Mouse (Mus musculus) embryonic facial prominence, embryonic 10.5 days (tissue): Measurements from ENCODE around the gene Asb18. TPM values are rescaled to one million over a fixed set of nuclear protein-coding genes. Genes with fewer than 3 reads are reported as not detected.
A peak's percentile ranks its signal among the peaks of the same experiment; 100 is the strongest.

ENCODE experiments used
- DNase-seq: peaks from one replicate; pipeline ENCODE4 v3.0.0-alpha.2; 2017; ENCODE audit warnings: low spot score
- H3K27ac ChIP-seq: fragments of 300-500 bp; sonication (generic); replicated peaks from 2 replicates; pipeline ENCODE4 v1.5.1; 2016; ENCODE audit warnings: mild to moderate bottlenecking
- H3K27me3 ChIP-seq: fragments of 300-500 bp; sonication (generic); replicated peaks from 2 replicates; pipeline ENCODE4 v1.6.1; 2016; ENCODE audit warnings: low read depth, mild to moderate bottlenecking; ENCODE audit not compliant: poor library complexity, severe bottlenecking
- H3K36me3 ChIP-seq: fragments of 300-500 bp; sonication (generic); replicated peaks from 2 replicates; pipeline ENCODE4 v1.6.1; 2016; ENCODE audit warnings: mild to moderate bottlenecking, moderate library complexity
- H3K4me1 ChIP-seq: fragments of 300-500 bp; sonication (generic); 2 replicates; pipeline ENCODE4 v1.6.1; 2016
- H3K4me3 ChIP-seq: fragments of 300-500 bp; sonication (generic); 2 replicates; pipeline ENCODE4 v1.5.1; 2016; ENCODE audit warnings: mild to moderate bottlenecking, moderate library complexity
- H3K9me3 ChIP-seq: fragments of 300-500 bp; sonication (generic); 2 replicates; pipeline ENCODE4 v1.6.1; 2016; ENCODE audit warnings: mild to moderate bottlenecking
- WGBS: fragments of 180-500 bp; shearing (Covaris S2); methylation state at CpG from one replicate; pipeline ENCODE4 v1.1.7; 2016; 5-methylcytosine and 5-hydroxymethylcytosine counted together
- polyA plus RNA-seq: library from polyadenylated mRNA; unstranded; fragments of >200 nt; fragmentation: Nextera tagmentation; extraction: Ambion mirVana; gene quantifications from 2 replicates; pipeline ENCODE4 v1.2.1, GENCODE M21; 2016

The Asb18 gene
- polyA plus RNA-seq, 1 experiment from 2014 or later = 0.05 TPM

DNA sequence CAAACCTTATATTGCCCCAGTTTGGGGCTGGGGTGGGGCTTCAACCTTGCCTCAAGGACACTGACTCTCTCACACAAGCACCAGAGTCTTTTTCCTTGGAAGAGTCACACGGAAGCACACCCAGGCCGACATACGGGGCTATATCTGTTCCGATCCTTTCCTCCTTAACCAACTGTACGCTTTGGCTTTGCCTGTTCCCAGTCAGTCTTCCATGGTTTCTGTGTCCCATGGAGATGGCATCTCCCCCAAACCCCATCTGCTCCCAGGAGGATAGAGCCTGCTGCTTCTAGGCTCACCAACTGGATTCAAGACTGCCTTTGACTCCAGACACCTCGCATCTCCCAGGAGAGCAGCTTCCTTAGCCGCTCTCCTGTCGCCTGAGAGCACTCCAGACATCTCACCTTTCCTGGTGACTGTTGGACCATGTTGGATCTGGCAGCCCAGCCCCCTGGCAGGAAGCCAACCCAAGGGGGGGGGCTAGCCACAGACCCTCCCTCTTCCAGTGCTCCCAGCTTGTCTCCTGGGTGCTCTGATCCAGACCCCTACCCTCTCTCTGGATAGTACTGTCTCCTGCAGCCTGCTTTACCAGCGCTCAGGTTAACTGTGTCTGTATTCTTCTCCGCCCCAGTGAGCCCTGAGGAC lies 45.3 kb downstream of the Asb18 start:
- DNase-seq = no peak
- H3K27me3 ChIP-seq = peaks cover 92% of the 10 kb centered on the region
- peaks cover 25% of the 10 kb centered on the region for H3K4me1 ChIP-seq
- H3K36me3 ChIP-seq = no peaks in the 10 kb centered on the region
- H3K27ac ChIP-seq = no peak overlapping the region
- no peaks in the 10 kb centered on the region for H3K9me3 ChIP-seq
- H3K4me3 ChIP-seq = peak overlapping the region; percentile 74
- 57% methylated on average over 10 of the region's 10 CpGs for WGBS

DNA sequence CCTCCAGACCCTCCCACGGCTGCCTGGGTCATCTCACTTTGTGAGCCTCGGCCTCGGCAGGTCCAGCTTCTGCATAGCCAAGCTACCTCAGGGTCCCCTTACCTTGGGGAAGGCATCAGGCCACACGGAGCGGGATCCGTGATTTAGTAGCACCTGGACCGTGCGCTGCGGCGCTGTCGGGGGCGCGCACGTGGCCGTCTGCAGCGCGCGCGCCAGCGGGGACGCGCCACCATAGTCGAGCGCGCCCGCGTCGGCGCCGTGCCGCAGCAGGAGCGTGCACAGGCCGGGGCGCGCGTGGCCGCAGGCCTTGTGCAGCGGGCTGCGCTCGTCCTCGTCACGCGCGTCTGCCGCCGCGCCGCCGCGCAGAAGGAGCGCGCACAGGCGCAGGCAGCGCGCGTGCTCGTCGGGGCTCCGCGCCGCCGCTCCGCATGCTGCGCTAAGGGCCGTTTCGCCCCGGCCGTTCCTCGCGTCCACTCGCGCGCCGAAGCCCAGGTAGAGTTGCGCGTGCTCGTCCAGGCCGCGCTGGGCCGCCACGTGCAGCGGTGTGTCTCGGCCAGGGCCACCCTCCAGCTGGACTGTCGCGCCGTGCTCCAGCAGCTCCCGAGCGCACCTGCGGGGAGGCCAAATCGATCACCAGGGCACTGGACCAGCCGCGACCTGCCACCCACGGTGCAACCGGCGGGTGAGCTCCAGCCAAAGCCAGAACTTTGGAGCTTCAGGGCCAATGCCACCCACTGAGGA lies 46.2 kb downstream of the Asb18 start:
- Histone ChIP-seq H3K4me1 (peaks cover 25% of the 10 kb centered on the region), H3K4me3 (peak overlapping the region; percentile 74), H3K36me3 (no peaks in the 10 kb centered on the region), H3K9me3 (no peaks in the 10 kb centered on the region), H3K27me3 (peaks cover 96% of the 10 kb centered on the region), H3K27ac (peak overlapping the region; percentile 67)
- DNase-seq = peak; percentile 55
- WGBS = under 1% methylated on average over 95 of the region's 95 CpGs

DNA sequence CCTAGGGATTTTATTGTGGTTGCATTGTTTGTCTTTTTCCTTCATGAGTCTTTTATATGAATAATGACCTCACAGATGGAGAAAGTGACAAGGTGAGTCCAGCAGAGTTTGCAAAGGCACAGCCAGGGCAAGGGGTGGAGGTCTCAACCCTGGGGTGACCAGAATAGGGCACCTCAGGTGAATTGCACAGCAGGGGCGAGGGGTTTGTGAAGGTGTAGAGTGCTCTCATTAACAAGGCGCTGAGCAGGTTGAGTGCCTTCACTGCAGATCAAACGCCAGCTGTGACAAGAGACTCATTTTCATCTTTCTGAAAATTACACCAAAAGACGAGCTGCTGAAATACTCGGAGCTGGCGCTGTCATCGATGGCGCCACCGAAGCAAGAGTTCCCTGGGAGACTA lies 46.9 kb downstream of the Asb18 start:
- Histone ChIP-seq H3K9me3 (no peaks in the 10 kb centered on the region), H3K4me1 (peaks cover 29% of the 10 kb centered on the region), H3K36me3 (no peaks in the 10 kb centered on the region), H3K27ac (no peak overlapping the region), H3K4me3 (peak overlapping the region; percentile 74), H3K27me3 (peaks cover 98% of the 10 kb centered on the region)
- 20% methylated on average over 9 of the region's 9 CpGs for WGBS
- no peak for DNase-seq

DNA sequence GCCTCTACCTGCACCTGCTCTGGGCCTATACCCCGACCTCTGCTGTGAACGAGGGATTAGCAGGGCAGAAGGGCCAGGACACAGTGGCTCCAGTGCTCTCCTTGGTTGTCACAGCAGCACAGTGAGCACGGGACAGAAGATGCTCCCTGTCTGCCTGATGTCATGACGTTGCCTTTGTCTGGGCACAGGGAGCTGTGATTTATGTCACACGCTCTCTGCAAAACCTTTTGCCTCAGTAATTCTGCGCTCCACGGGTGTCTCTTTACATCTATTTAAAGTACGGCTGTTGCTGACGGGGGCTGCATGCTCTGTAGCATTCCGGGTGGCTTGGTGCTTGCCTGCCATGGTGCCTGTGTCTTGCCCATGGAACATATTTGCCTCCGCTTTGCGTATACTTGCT lies 50.0 kb downstream of the Asb18 start:
- Histone ChIP-seq H3K27me3 (peaks cover 98% of the 10 kb centered on the region), H3K27ac (no peak overlapping the region), H3K36me3 (no peaks in the 10 kb centered on the region), H3K4me1 (peaks cover 39% of the 10 kb centered on the region), H3K9me3 (no peaks in the 10 kb centered on the region), H3K4me3 (no peak overlapping the region)
- no peak for DNase-seq
- 69% methylated on average over 12 of the region's 12 CpGs for WGBS

GRCm38 (mm10) chr1:89963296-89963695 lies 51.2 kb downstream of the Asb18 start:
- peaks cover 32% of the 10 kb centered on the region for H3K4me1 ChIP-seq
- DNase-seq = no peak
- H3K9me3 ChIP-seq = no peaks in the 10 kb centered on the region
- no peak overlapping the region for H3K27ac ChIP-seq
- no peaks in the 10 kb centered on the region for H3K36me3 ChIP-seq
- no peak overlapping the region for H3K4me3 ChIP-seq
- 87% methylated on average over 2 of the region's 2 CpGs for WGBS
- peaks cover 97% of the 10 kb centered on the region for H3K27me3 ChIP-seq

DNA sequence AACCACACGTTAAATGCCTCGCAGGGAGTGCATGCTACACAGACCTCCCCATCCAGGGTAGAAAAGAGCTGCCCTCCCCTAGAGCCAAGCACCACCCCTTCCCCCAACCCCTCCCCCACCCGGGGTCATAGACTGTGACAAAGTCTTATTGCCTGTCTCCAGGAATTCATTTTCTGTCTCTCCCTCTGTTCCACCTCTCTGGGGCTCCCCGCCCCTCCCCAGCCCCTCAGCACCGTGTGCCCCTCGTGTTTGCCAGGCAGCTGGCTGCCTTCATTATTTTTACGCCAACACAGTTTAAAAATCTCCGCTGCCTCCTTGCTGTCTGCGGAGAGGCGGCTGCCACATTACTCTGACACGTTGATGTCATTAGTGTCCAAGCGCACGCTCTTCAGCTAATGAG lies 52.4 kb downstream of the Asb18 start:
- no peak overlapping the region for H3K27ac ChIP-seq
- peaks cover 85% of the 10 kb centered on the region for H3K27me3 ChIP-seq
- 9% methylated on average over 13 of the region's 13 CpGs for WGBS

DNA sequence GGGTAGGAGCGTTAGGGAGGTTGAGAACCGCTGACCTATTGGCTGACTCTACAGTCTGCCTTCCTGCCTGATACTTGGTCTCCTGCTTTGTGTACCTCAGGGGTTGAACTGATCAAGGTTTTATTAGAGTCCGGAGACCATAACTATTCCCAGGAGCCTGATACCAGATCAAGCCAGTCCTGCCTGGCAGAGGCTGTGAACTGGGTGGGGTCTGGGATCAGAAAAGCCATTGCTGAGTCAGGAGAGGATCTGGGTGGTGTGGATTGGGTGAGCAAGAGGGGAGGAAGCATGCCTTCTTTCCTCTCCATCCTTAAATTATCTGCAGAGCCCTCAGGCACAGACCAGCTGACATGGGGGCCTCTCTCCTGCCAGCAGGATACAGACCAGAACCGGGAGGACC lies 55.1 kb downstream of the Asb18 start:
- no peak overlapping the region for H3K27ac ChIP-seq
- H3K4me3 ChIP-seq = no peak overlapping the region
- H3K4me1 ChIP-seq = peaks cover 20% of the 10 kb centered on the region
- no peaks in the 10 kb centered on the region for H3K9me3 ChIP-seq
- no peaks in the 10 kb centered on the region for H3K36me3 ChIP-seq
- peaks cover 63% of the 10 kb centered on the region for H3K27me3 ChIP-seq
- DNase-seq = no peak
- 73% methylated on average over 4 of the region's 4 CpGs for WGBS

More for the DNA sequence above, 52.4 kb downstream of the Asb18 start:
- H3K4me3 ChIP-seq = peak overlapping the region; percentile 27
- H3K36me3 ChIP-seq = no peaks in the 10 kb centered on the region
- peak; percentile 43 for DNase-seq
- no peaks in the 10 kb centered on the region for H3K9me3 ChIP-seq
- peaks cover 23% of the 10 kb centered on the region for H3K4me1 ChIP-seq

DNA sequence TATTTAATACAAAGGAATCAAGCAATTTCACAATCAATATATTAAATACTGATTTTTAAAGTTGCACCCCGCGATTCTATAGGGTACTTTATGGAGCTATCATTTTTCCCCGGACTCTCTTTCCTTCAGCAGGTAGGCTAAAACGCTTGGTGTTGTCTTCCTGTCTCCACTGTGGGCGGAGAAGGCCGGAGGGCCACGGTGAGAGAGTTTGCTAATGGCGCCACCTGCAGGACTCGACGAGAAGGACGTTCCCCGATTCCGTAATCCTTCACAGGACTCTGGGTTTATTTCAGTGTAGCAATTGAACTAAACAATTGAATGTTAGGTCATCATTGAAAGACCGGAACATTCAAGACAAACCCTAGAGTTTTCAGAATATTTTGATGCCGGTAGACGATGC lies 71.3 kb downstream of the Asb18 start:
- no peak overlapping the region for H3K27ac ChIP-seq
- peaks cover 30% of the 10 kb centered on the region for H3K4me1 ChIP-seq
- WGBS = 3% methylated on average over 16 of the region's 16 CpGs
- peak; percentile 85 for DNase-seq
- no peaks in the 10 kb centered on the region for H3K36me3 ChIP-seq
- H3K9me3 ChIP-seq = no peaks in the 10 kb centered on the region
- no peak overlapping the region for H3K4me3 ChIP-seq
- H3K27me3 ChIP-seq = peaks cover 97% of the 10 kb centered on the region

- 2% methylated on average over 15 of the region's 15 CpGs for WGBS
These were observed 72.0 kb downstream of the Asb18 start for GRCm38 (mm10) chr1:89942395-89942976.

DNA sequence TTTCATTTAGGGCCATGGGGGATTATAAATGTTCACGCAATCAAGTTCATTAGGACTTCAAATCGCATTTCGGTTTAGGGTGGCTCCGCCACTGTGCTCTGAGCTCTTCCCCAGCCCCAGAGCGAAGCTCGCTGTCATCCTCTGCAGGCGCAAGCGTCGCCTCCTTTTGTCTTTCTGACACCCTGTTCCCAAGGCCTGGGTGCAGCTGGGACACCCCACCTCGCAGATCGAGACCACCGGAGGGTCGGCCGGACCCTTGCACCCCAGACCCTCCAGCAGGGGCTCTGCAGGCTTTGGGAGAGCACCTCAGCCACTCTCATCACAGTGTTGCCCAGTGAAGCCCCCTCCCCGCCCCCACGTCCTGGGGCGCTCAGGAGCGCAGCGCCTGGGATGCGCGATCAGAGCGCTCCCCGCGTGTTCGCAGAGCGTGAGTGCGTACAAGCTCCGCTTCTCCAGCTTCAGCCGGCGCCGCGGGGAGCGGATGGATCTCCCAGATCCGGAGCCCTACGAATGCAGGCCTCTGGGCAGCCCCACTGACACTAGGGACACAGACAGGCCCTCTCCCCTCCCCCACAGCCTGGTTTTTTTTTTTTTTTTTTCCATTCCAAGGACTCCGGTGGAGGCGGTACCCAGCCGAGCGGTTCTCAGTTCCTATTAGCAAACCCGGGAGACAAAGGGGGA lies 72.6 kb downstream of the Asb18 start:
- under 1% methylated on average over 40 of the region's 40 CpGs for WGBS
- Histone ChIP-seq H3K27me3 (peaks cover 97% of the 10 kb centered on the region), H3K9me3 (no peaks in the 10 kb centered on the region), H3K4me3 (peak overlapping the region; percentile 60), H3K4me1 (peaks cover 30% of the 10 kb centered on the region), H3K36me3 (no peaks in the 10 kb centered on the region), H3K27ac (peak overlapping the region; percentile 69; the same call in 1 of the 2 replicates)
- peak; percentile 67 for DNase-seq

More at GRCm38 (mm10) chr1:89942395-89942976, 72.0 kb downstream of the Asb18 start:
- H3K4me1 ChIP-seq = peaks cover 30% of the 10 kb centered on the region
- H3K27ac ChIP-seq = no peak overlapping the region
- no peak for DNase-seq
- no peaks in the 10 kb centered on the region for H3K36me3 ChIP-seq
- H3K9me3 ChIP-seq = no peaks in the 10 kb centered on the region
- H3K4me3 ChIP-seq = peak overlapping the region; percentile 60
- peaks cover 97% of the 10 kb centered on the region for H3K27me3 ChIP-seq

DNA sequence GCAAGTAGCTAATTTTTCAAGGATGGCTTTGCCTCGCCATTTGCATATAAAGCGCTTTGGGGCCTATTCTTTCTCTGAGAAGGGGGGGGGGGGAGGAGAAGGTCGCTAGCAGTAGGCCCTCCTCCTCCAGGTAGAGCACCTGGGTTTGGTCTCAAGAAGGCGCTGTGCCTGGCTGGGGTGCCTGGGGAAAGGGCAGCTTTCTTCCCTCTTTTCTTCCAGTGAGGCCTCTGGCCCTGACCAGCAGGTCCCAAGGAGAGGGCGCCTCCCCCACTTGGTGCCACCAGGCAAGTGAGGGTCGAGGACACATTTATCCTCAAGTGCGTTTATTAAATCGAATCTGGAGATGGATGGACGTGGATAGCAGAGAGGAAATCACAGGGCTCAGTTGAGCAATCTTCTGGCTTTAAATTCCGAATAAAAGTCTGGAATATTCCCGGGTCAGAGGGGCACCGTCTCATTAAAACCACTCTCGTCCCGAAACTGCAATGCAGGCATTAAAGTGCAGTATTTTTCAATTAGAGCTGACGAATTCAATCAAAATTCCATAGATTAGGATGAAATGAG lies 73.4 kb downstream of the Asb18 start:
- H3K27me3 ChIP-seq = peaks cover 100% of the 10 kb centered on the region
- peaks cover 35% of the 10 kb centered on the region for H3K4me1 ChIP-seq
- H3K4me3 ChIP-seq = peak overlapping the region; percentile 60
- H3K27ac ChIP-seq = no peak overlapping the region
- DNase-seq = peak; percentile 47
- 6% methylated on average over 15 of the region's 15 CpGs for WGBS
- no peaks in the 10 kb centered on the region for H3K36me3 ChIP-seq
- no peaks in the 10 kb centered on the region for H3K9me3 ChIP-seq
